Mouse (Mus musculus) embryonic facial prominence, embryonic 12.5 days (tissue): Measurements from ENCODE around the gene Tradd. TPM values are rescaled to one million over a fixed set of nuclear protein-coding genes. Genes with fewer than 3 reads are reported as not detected.

Experiments used
- ATAC-seq: fragments of 200-750 bp; cut with Nextera tagmentation; 2 replicates; pipeline ENCODE4 v1.8.0; 2017; ENCODE audit not compliant: insufficient number of reproducible peaks, insufficient read depth, low FRiP score, low TSS enrichment
- H3K27ac ChIP-seq: fragments of 300-500 bp; sonication (generic); 2 replicates; pipeline ENCODE4 v1.5.1; 2016; ENCODE audit warnings: mild to moderate bottlenecking
- H3K27me3 ChIP-seq: fragments of 300-500 bp; sonication (generic); 2 replicates; pipeline ENCODE4 v1.6.1; 2016; ENCODE audit warnings: mild to moderate bottlenecking, moderate library complexity
- H3K36me3 ChIP-seq: fragments of 300-500 bp; sonication (generic); 2 replicates; pipeline ENCODE4 v1.6.1; 2016; ENCODE audit warnings: mild to moderate bottlenecking
- H3K4me1 ChIP-seq: fragments of 300-500 bp; sonication (generic); 2 replicates; pipeline ENCODE4 v1.6.1; 2016
- H3K4me2 ChIP-seq: fragments of 300-500 bp; sonication (generic); replicated peaks from 2 replicates; pipeline ENCODE4 v1.6.1; 2016; ENCODE audit warnings: mild to moderate bottlenecking, moderate library complexity
- H3K4me3 ChIP-seq: fragments of 300-500 bp; sonication (generic); 2 replicates; pipeline ENCODE4 v1.5.1; 2016; ENCODE audit warnings: mild to moderate bottlenecking
- H3K9ac ChIP-seq: fragments of 300-500 bp; sonication (generic); 2 replicates; pipeline ENCODE4 v1.6.1; 2016; ENCODE audit warnings: mild to moderate bottlenecking, moderate library complexity
- H3K9me3 ChIP-seq: fragments of 300-500 bp; sonication (generic); 2 replicates; pipeline ENCODE4 v1.6.1; 2016; ENCODE audit warnings: mild to moderate bottlenecking, moderate library complexity
- WGBS: fragments of 180-500 bp; shearing (Covaris S2); methylation state at CpG from one replicate; pipeline ENCODE4 v1.1.7; 2016; 5-methylcytosine and 5-hydroxymethylcytosine counted together
- microRNA counts: library from miRNA; unstranded; fragments of <30 nt; microRNA quantifications from one replicate; lab custom pipeline; 2017
- microRNA-seq: library from miRNA; unstranded; fragments of <30 nt; microRNA quantifications from one replicate; pipeline ENCODE4, GENCODE M21; 2017
- polyA plus RNA-seq: library from polyadenylated mRNA; unstranded; fragments of >200 nt; fragmentation: Nextera tagmentation; extraction: Ambion mirVana; gene quantifications from 2 replicates; pipeline ENCODE4 v1.2.1, GENCODE M21; 2016

Gene Tradd
- polyA plus RNA-seq, 1 experiment from 2014 or later = 17.4 TPM

- peak overlapping the region; percentile 59 for H3K4me2 ChIP-seq
- no peak overlapping the region for H3K27ac ChIP-seq
- no peaks in the 10 kb centered on the region for H3K27me3 ChIP-seq
- WGBS = 31% methylated on average over 6 of the region's 6 CpGs
- peak overlapping the region; percentile 81 for H3K9ac ChIP-seq
- no peaks in the 10 kb centered on the region for H3K36me3 ChIP-seq
- H3K4me1 ChIP-seq = peaks cover 10% of the 10 kb centered on the region
- H3K4me3 ChIP-seq = peak overlapping the region; percentile 66
- ATAC-seq = no peak
- no peaks in the 10 kb centered on the region for H3K9me3 ChIP-seq
Measured at GRCm38 (mm10) chr8:105225917-105226316, 38.5 kb downstream of the Tradd start.

- under 1% methylated on average over 27 of the region's 27 CpGs for WGBS
- ATAC-seq = no peak
- H3K27me3 ChIP-seq = no peaks in the 10 kb centered on the region
Measured at GRCm38 (mm10) chr8:105225272-105225593, 39.2 kb downstream of the Tradd start.

GRCm38 (mm10) chr8:105224413-105225271 lies 39.8 kb downstream of the Tradd start, which contains the start of gene D230025D16Rik:
TSS of gene D230025D16Rik (plus strand) at chr8:105225145.
- peak within 1 kb of the TSS; percentile 66 for H3K4me3 ChIP-seq
- no peaks in the 10 kb centered on the region for H3K27me3 ChIP-seq
- H3K4me2 ChIP-seq = peak within 1 kb of the TSS; percentile 59
- no peaks in the 10 kb centered on the region for H3K9me3 ChIP-seq
- H3K9ac ChIP-seq = peak within 1 kb of the TSS; percentile 81
- peak; percentile 92 for ATAC-seq
- H3K27ac ChIP-seq = peak within 1 kb of the TSS; percentile 79
- 2% methylated on average over 34 of the region's 34 CpGs for WGBS
- no peaks in the 10 kb centered on the region for H3K36me3 ChIP-seq
- H3K4me1 ChIP-seq = peaks cover 10% of the 10 kb centered on the region

More at GRCm38 (mm10) chr8:105225272-105225593, 39.2 kb downstream of the Tradd start:
- Histone ChIP-seq H3K36me3 (no peaks in the 10 kb centered on the region), H3K4me3 (peak overlapping the region; percentile 66), H3K9me3 (no peaks in the 10 kb centered on the region), H3K4me1 (peaks cover 10% of the 10 kb centered on the region), H3K27ac (0 out of 2 replicates have a peak overlapping the region, but pooled peaks have one; percentile 24), H3K9ac (peak overlapping the region; percentile 81), H3K4me2 (peak overlapping the region; percentile 59)

GRCm38 (mm10) chr8:105223850-105224249 lies 40.6 kb downstream of the Tradd start:
- H3K4me2 ChIP-seq = peak overlapping the region; percentile 59; the same call in 1 of the 2 replicates
- no peak for ATAC-seq

GRCm38 (mm10) chr8:105217926-105218522 lies 46.4 kb downstream of the Tradd start:
- H3K4me3 ChIP-seq = no peak overlapping the region
- H3K36me3 ChIP-seq = peaks cover 11% of the 10 kb centered on the region; the same call in 1 of the 2 replicates
- no peaks in the 10 kb centered on the region for H3K27me3 ChIP-seq
- WGBS = 83% methylated on average over 5 of the region's 5 CpGs
- peak; percentile 28; the same call in 1 of the 2 replicates for ATAC-seq
- no peak overlapping the region for H3K27ac ChIP-seq
- no peaks in the 10 kb centered on the region for H3K9me3 ChIP-seq
- H3K4me1 ChIP-seq = no peaks in the 10 kb centered on the region
- H3K4me2 ChIP-seq = no peak overlapping the region
- no peak overlapping the region for H3K9ac ChIP-seq

More at GRCm38 (mm10) chr8:105223850-105224249, 40.6 kb downstream of the Tradd start:
- Histone ChIP-seq H3K27ac (no peak overlapping the region), H3K4me1 (peaks cover 10% of the 10 kb centered on the region), H3K4me3 (no peak overlapping the region), H3K36me3 (no peaks in the 10 kb centered on the region), H3K9me3 (no peaks in the 10 kb centered on the region), H3K9ac (peak overlapping the region; percentile 81; the same call in 1 of the 2 replicates), H3K27me3 (no peaks in the 10 kb centered on the region)
- 85% methylated on average over 7 of the region's 7 CpGs for WGBS

- peaks cover 16% of the 10 kb centered on the region; the same call in 1 of the 2 replicates for H3K36me3 ChIP-seq
- H3K9ac ChIP-seq = no peak overlapping the region
- H3K27me3 ChIP-seq = no peaks in the 10 kb centered on the region
- no peak overlapping the region for H3K4me2 ChIP-seq
- ATAC-seq = no peak
- 84% methylated on average over 5 of the region's 5 CpGs for WGBS
- H3K27ac ChIP-seq = no peak overlapping the region
- no peaks in the 10 kb centered on the region for H3K4me1 ChIP-seq
- H3K4me3 ChIP-seq = no peak overlapping the region
- no peaks in the 10 kb centered on the region for H3K9me3 ChIP-seq
Measured at GRCm38 (mm10) chr8:105214104-105214503, 50.3 kb downstream of the Tradd start.

GRCm38 (mm10) chr8:105209153-105210110 lies 55.0 kb downstream of the Tradd start:
- ATAC-seq = no peak
- Histone ChIP-seq H3K9ac (no peak overlapping the region), H3K4me2 (no peak overlapping the region), H3K27me3 (no peaks in the 10 kb centered on the region), H3K9me3 (no peaks in the 10 kb centered on the region), H3K4me3 (no peak overlapping the region), H3K27ac (no peak overlapping the region), H3K36me3 (peaks cover 19% of the 10 kb centered on the region), H3K4me1 (no peaks in the 10 kb centered on the region)
- whole genome bisulfite sequencing = 57% methylated on average over 1 of the region's 1 CpGs

MicroRNA genes within 50 kb of the gene (microRNA counts, 519-probe panel; counts per million panel counts)
- 2,275 counts per million, percentile 68 among the panel's probes with 10 or more counts for microRNA mmu-miR-328 (lab: Ali Mortazavi, UCI)

Small RNA genes lying within 50 kb of the gene (microRNA-seq; reads per million reads assigned to microRNA genes)
- gene Gm27320 (not detected), gene Mir328 (179 reads per million, percentile 60 among the genes with 10 or more reads in this experiment)

Other genes with a start within 250 kb of the Tradd start
- gene Ces3a, start 216.0 kb downstream of the Tradd start, polyA plus RNA-seq = not detected in 2 replicates
- not detected in 2 replicates for gene Ces3b, start 180.9 kb downstream of the Tradd start, polyA plus RNA-seq
- not detected in 2 replicates for gene Ces4a, start 132.8 kb downstream of the Tradd start, polyA plus RNA-seq
- gene Cbfb, start 93.9 kb downstream of the Tradd start, polyA plus RNA-seq = 120 and 124 TPM in 2 replicates
- 26.3 and 26.7 TPM in 2 replicates for gene D230025D16Rik, start 39.5 kb downstream of the Tradd start, polyA plus RNA-seq
- gene B3gnt9, start 9.5 kb downstream of the Tradd start, polyA plus RNA-seq = 7.1 and 9.1 TPM in 2 replicates
- 1.2 and 1.4 TPM in 2 replicates for gene Fbxl8, start within 50 bp of the Tradd start, polyA plus RNA-seq
- 0.36 TPM in 1 of 2 replicates, not detected in the other for gene Hsf4, start 5.2 kb upstream of the Tradd start, polyA plus RNA-seq
- 2.1 and 2.4 TPM in 2 replicates for gene Nol3, start 11.5 kb upstream of the Tradd start, polyA plus RNA-seq
- 24.2 and 24.5 TPM in 2 replicates for gene 4931428F04Rik, start 25.3 kb upstream of the Tradd start, polyA plus RNA-seq
- gene Exoc3l, start 31.5 kb upstream of the Tradd start, polyA plus RNA-seq = 12.8 and 15.2 TPM in 2 replicates
- gene E2f4, start 33.1 kb upstream of the Tradd start, polyA plus RNA-seq = 81.1 and 82.3 TPM in 2 replicates
- 3.4 and 4.2 TPM in 2 replicates for gene Elmo3, start 41.0 kb upstream of the Tradd start, polyA plus RNA-seq
- gene Lrrc29, start 61.7 kb upstream of the Tradd start, polyA plus RNA-seq = 1.6 and 1.8 TPM in 2 replicates
- gene Tmem208, start 61.7 kb upstream of the Tradd start, polyA plus RNA-seq = 103 and 106 TPM in 2 replicates
- gene Fhod1, start 83.3 kb upstream of the Tradd start, polyA plus RNA-seq = 2.3 TPM in 2 replicates
- 5.9 and 7.4 TPM in 2 replicates for gene Slc9a5, start 84.2 kb upstream of the Tradd start, polyA plus RNA-seq
- 0.69 and 0.74 TPM in 2 replicates for gene Plekhg4, start 108.7 kb upstream of the Tradd start, polyA plus RNA-seq
- gene Kctd19, start 148.9 kb upstream of the Tradd start, polyA plus RNA-seq = not detected in 2 replicates
- 0.18 and 0.31 TPM in 2 replicates for gene Lrrc36, start 149.0 kb upstream of the Tradd start, polyA plus RNA-seq
- 44.6 and 51.1 TPM in 2 replicates for gene Tppp3, start 206.9 kb upstream of the Tradd start, polyA plus RNA-seq
- 38.3 and 41.8 TPM in 2 replicates for gene Zdhhc1, start 232.3 kb upstream of the Tradd start, polyA plus RNA-seq